Mouse (Mus musculus): ENCODE data around the gene Rps16. TPM values are rescaled to one million over a fixed set of nuclear protein-coding genes. Genes with fewer than 3 reads are reported as not detected.
A peak's percentile ranks its signal among the peaks of the same experiment; 100 is the strongest.

The Rps16 gene
- polyA plus RNA-seq, 1 experiment from 2014 or later, result 695 TPM

DNA sequence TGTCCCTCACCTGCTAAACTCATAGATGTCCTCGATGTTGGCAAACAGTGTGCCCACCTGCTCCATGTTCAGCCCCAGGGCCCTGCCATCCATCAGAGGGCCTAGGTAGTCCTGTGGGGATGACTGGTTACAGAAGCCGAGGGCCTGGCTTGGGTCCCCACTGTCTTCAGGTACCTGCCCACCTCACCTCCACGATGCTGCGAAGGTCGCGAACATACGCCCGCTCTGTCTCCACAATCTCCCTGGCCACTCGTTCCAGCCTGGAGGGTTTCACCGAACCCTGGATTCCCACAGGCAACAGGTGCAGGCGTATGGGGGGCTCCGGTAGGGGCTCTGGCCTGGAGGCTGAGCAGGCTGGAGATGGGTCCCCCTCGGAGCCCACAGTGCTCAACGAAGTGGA, 19.6 kb downstream of the Rps16 start:
- no peak for ATAC-seq
- Histone ChIP-seq H3K4me3 (ENCODE audit: low read depth, low read length) (no peak overlapping the region), H3K9ac (replicated peaks; ENCODE audit: low read depth) (no peak overlapping the region), H3K4me2 (replicated peaks; ENCODE audit: low read depth, low read length) (peak overlapping the region; percentile 96), H3K27me3 (replicated peaks; ENCODE audit: insufficient read depth, low read length) (no peaks in the 10 kb centered on the region), H3K27ac (ENCODE audit: low read length) (no peak overlapping the region), H3K4me1 (ENCODE audit: insufficient read depth, low read depth, low read length) (peaks cover 14% of the 10 kb centered on the region; the same call in 1 of the 2 replicates), H3K9me3 (ENCODE audit: low read length) (no peaks in the 10 kb centered on the region), H3K36me3 (ENCODE audit: insufficient read depth, low read length) (peaks cover 24% of the 10 kb centered on the region; the same call in 1 of the 2 replicates)
- no peak for DNase-seq (ENCODE audit: low spot score)
- TF ChIP-seq CTCF (IDR thresholded peaks at IDR 0.05) (no peak), EP300 (IDR thresholded peaks at IDR 0.05) (no peak)
- WGBS, result 89% methylated on average over 14 of the region's 14 CpGs

- Histone ChIP-seq H3K9ac (replicated peaks; ENCODE audit: low read depth) (peak overlapping the region; percentile 92), H3K27ac (ENCODE audit: low read length) (peak overlapping the region; percentile 95), H3K27me3 (replicated peaks; ENCODE audit: insufficient read depth, low read length) (no peaks in the 10 kb centered on the region), H3K4me3 (ENCODE audit: low read depth, low read length) (peak overlapping the region; percentile 83), H3K9me3 (ENCODE audit: low read length) (no peaks in the 10 kb centered on the region), H3K4me2 (replicated peaks; ENCODE audit: low read depth, low read length) (peak overlapping the region; percentile 96), H3K36me3 (ENCODE audit: insufficient read depth, low read length) (peaks cover 14% of the 10 kb centered on the region; the same call in 1 of the 2 replicates), H3K4me1 (ENCODE audit: insufficient read depth, low read depth, low read length) (peaks cover 17% of the 10 kb centered on the region; the same call in 1 of the 2 replicates)
- TF ChIP-seq EP300 (IDR thresholded peaks at IDR 0.05), result no peak
- no peak for TF ChIP-seq CTCF (IDR thresholded peaks at IDR 0.05)
- ATAC-seq (no peak), DNase-seq (ENCODE audit: low spot score) (peak; percentile 77)
- 3% methylated on average over 11 of the region's 11 CpGs for WGBS
Observed at GRCm38 (mm10) chr7:28370977-28371513, 20.6 kb downstream of the Rps16 start.

- Histone ChIP-seq H3K36me3 (ENCODE audit: insufficient read depth, low read length) (0 out of 2 replicates have a peak, but pooled peaks cover 14% of the 10 kb centered on the region), H3K4me1 (ENCODE audit: insufficient read depth, low read depth, low read length) (peaks cover 17% of the 10 kb centered on the region; the same call in 1 of the 2 replicates), H3K9me3 (ENCODE audit: low read length) (no peaks in the 10 kb centered on the region), H3K4me2 (replicated peaks; ENCODE audit: low read depth, low read length) (peak overlapping the region; percentile 96), H3K9ac (replicated peaks; ENCODE audit: low read depth) (peak overlapping the region; percentile 92), H3K27ac (ENCODE audit: low read length) (peak overlapping the region; percentile 95), H3K27me3 (replicated peaks; ENCODE audit: insufficient read depth, low read length) (no peaks in the 10 kb centered on the region), H3K4me3 (ENCODE audit: low read depth, low read length) (peak overlapping the region; percentile 83)
- no peak for TF ChIP-seq CTCF (IDR thresholded peaks at IDR 0.05)
- no peak for TF ChIP-seq EP300 (IDR thresholded peaks at IDR 0.05)
- DNase-seq (ENCODE audit: low spot score) (peak; percentile 71), ATAC-seq (no peak)
- WGBS, result 0% methylated on average over 31 of the region's 43 CpGs
Observed at GRCm38 (mm10) chr7:28371514-28371989, 21.1 kb downstream of the Rps16 start.

DNA sequence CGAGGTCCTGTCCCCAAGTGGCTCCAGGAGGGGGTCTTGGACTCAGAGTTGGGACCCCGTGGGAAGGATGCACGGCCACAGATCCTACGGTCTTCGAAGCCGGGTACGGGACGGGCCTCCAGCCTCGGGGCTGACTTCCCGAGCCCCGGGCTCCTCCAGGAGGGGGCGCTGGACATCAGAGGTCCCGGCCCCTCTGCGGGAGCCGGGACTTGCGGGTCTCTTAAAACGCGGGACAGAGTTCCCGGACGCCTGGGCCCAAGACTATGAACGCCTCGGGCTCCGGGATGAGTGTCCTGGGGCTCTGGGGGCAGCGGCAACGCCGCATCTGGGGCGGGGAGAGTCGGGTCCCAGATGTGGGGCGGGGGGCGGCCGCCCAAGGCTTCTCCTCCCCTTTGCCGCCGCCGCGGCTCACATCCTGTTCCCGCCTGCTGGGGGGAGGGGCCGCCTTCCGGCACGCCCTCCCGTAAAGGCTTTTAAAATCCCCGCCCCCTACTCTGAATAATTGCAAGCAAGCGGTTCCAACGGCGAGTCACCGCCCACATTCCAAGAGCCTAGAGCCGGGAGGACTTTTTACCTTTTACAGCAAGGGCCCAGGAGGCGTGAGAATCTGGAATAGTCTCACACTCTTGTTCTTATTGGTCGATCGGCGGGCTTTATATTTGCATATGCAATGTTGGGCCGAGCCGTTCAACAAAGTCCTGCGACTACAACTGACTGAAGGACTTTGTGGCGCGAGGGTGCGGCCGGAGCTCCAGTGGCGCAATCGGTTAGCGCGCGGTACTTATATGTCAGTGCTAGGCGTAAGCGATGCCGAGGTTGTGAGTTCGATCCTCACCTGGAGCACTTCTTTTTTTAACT, 22.0 kb downstream of the Rps16 start, which contains the start of gene Plekhg2:
Plekhg2 (minus strand) TSS at position 349 of the 858 bp plus-strand sequence.
- Histone ChIP-seq H3K4me2 (replicated peaks; ENCODE audit: low read depth, low read length) (peak within 1 kb of the TSS; percentile 96), H3K4me3 (ENCODE audit: low read depth, low read length) (peak within 1 kb of the TSS; percentile 83), H3K9me3 (ENCODE audit: low read length) (no peaks in the 10 kb centered on the region), H3K4me1 (ENCODE audit: insufficient read depth, low read depth, low read length) (peaks cover 17% of the 10 kb centered on the region; the same call in 1 of the 2 replicates), H3K36me3 (ENCODE audit: insufficient read depth, low read length) (peaks cover 9% of the 10 kb centered on the region; the same call in 1 of the 2 replicates), H3K27me3 (replicated peaks; ENCODE audit: insufficient read depth, low read length) (no peaks in the 10 kb centered on the region), H3K27ac (ENCODE audit: low read length) (peak within 1 kb of the TSS; percentile 95), H3K9ac (replicated peaks; ENCODE audit: low read depth) (peak within 1 kb of the TSS; percentile 92)
- DNase-seq (ENCODE audit: low spot score) (peak; percentile 100), ATAC-seq (peak; percentile 86)
- WGBS, result under 1% methylated on average over 58 of the region's 66 CpGs
- peak; percentile 68 for TF ChIP-seq CTCF (IDR thresholded peaks at IDR 0.05)
- peak; percentile 78 for TF ChIP-seq EP300 (IDR thresholded peaks at IDR 0.05)

- H3K27me3 ChIP-seq (replicated peaks; ENCODE audit: insufficient read depth, low read length), result no peaks in the 10 kb centered on the region
- ATAC-seq, result peak; percentile 9
- H3K4me2 ChIP-seq (replicated peaks; ENCODE audit: low read depth, low read length), result no peak overlapping the region; the same call in 1 of the 2 replicates
- H3K4me3 ChIP-seq (ENCODE audit: low read depth, low read length), result peak overlapping the region; percentile 83
- H3K27ac ChIP-seq (ENCODE audit: low read length), result peak overlapping the region; percentile 95
- TF ChIP-seq EP300 (IDR thresholded peaks at IDR 0.05) (peak; percentile 30), CTCF (IDR thresholded peaks at IDR 0.05) (peak; percentile 84)
- WGBS, result under 1% methylated on average over 9 of the region's 9 CpGs
- no peaks in the 10 kb centered on the region for H3K9me3 ChIP-seq (ENCODE audit: low read length)
- H3K36me3 ChIP-seq (ENCODE audit: insufficient read depth, low read length), result peaks cover 8% of the 10 kb centered on the region; the same call in 1 of the 2 replicates
- peaks cover 17% of the 10 kb centered on the region; the same call in 1 of the 2 replicates for H3K4me1 ChIP-seq (ENCODE audit: insufficient read depth, low read depth, low read length)
- DNase-seq (ENCODE audit: low spot score), result peak; percentile 96
- no peak overlapping the region for H3K9ac ChIP-seq (replicated peaks; ENCODE audit: low read depth)
Observed at GRCm38 (mm10) chr7:28373131-28373581, 22.7 kb downstream of the Rps16 start.

All from lung, postnatal 0 days (tissue).